Mouse (Mus musculus): Measurements from ENCODE around the gene Bcor.

GRCm38 (mm10) chrX:12116128-12116527 lies 44.0 kb downstream of the Bcor start:
- TF ChIP-seq CTCF (IDR thresholded peaks at IDR 0.05 in 2 of 3, conservative IDR thresholded peaks at IDR 0.05 in 1 of 3; ENCODE audit: control insufficient read depth in 1 of 3, insufficient read depth in 1 of 3, low read depth in 2 of 3, low read length in 3 of 3, poor library complexity in 1 of 3, severe bottlenecking in 1 of 3) (no peak), EP300 (IDR thresholded peaks at IDR 0.05; ENCODE audit: low read depth in 1 of 2, low read length in 2 of 2) (no peak), POLR2A (IDR thresholded peaks at IDR 0.05; ENCODE audit: control insufficient read depth in 1 of 2, insufficient read depth in 1 of 2, low read depth in 1 of 2, low read length in 2 of 2, poor library complexity in 1 of 2) (no peak), NELFE (IDR thresholded peaks at IDR 0.05; ENCODE audit: low read depth, low read length) (no peak), POLR2AphosphoS5 (IDR thresholded peaks at IDR 0.05; ENCODE audit: borderline replicate concordance, low read depth, low read length) (no peak), USF1 (IDR thresholded peaks at IDR 0.05; ENCODE audit: low read depth, low read length) (no peak), TBP (IDR thresholded peaks at IDR 0.05; ENCODE audit: low read depth, low read length) (no peak), TAL1 (IDR thresholded peaks at IDR 0.05; ENCODE audit: low read length) (no peak)
